Mouse (Mus musculus) liver, adult 2 months (tissue): Measurements from ENCODE around the gene Taf4. TPM values are rescaled to one million over a fixed set of nuclear protein-coding genes. Genes with fewer than 3 reads are reported as not detected.

Experiments used
- DNase-seq: peaks from one replicate; pipeline ENCODE4 v3.0.0-alpha.2; 2011; ENCODE audit warnings: low read depth, low spot score; ENCODE audit errors: extremely low read depth
- H3K27ac ChIP-seq: fragments of 200-500 bp; replicated peaks from 2 replicates; pipeline ENCODE4 v1.5.1; 2012; ENCODE audit warnings: low read depth, mild to moderate bottlenecking, control low read depth, inconsistent platforms, low read length; ENCODE audit not compliant: insufficient read depth
- H3K27me3 ChIP-seq: fragments of 200-500 bp; 2 replicates; pipeline ENCODE4 v1.6.1; 2012; ENCODE audit warnings: mild to moderate bottlenecking, moderate library complexity, low read length, inconsistent platforms; ENCODE audit not compliant: control insufficient read depth, insufficient read depth
- H3K36me3 ChIP-seq: fragments of 200-500 bp; 2 replicates; pipeline ENCODE4 v1.6.1; 2012; ENCODE audit warnings: low read length, inconsistent platforms; ENCODE audit not compliant: control insufficient read depth, insufficient read depth
- H3K4me1 ChIP-seq: fragments of 200-500 bp; 2 replicates; pipeline ENCODE4 v1.6.1; 2011; ENCODE audit warnings: low read length; ENCODE audit not compliant: control insufficient read depth, insufficient read depth
- H3K4me3 ChIP-seq: fragments of 200-500 bp; 2 replicates; pipeline ENCODE4 v1.5.1; 2011; ENCODE audit warnings: low read depth, mild to moderate bottlenecking, control low read depth, low read length, moderate library complexity; ENCODE audit not compliant: insufficient read depth
- H3K79me2 ChIP-seq: fragments of 200-500 bp; 2 replicates; pipeline ENCODE4 v1.6.1; 2012; ENCODE audit warnings: inconsistent platforms, mild to moderate bottlenecking, low read length, moderate library complexity; ENCODE audit not compliant: control insufficient read depth, insufficient read depth
- H3K9ac ChIP-seq: fragments of 200-500 bp; 2 replicates; pipeline ENCODE4 v1.6.1; 2012; ENCODE audit warnings: low read depth, mild to moderate bottlenecking, control low read depth, inconsistent platforms, low read length
- POLR2A ChIP-seq: fragments of 200-500 bp; IDR thresholded peaks from 2 replicates; pipeline ENCODE4 v1.6.1; 2011; ENCODE audit warnings: low read length, control low read depth; ENCODE audit not compliant: insufficient read depth; ENCODE audit errors: extremely low read depth
- WGBS: fragments of 180-500 bp; shearing (Covaris S2); methylation state at CpG from one replicate; pipeline ENCODE4 v1.1.7; 2018; 5-methylcytosine and 5-hydroxymethylcytosine counted together
- polyA plus RNA-seq: library from polyadenylated mRNA; depleted of rRNA; stranded (reverse); fragments of >200 nt; gene quantifications from 2 replicates; pipeline ENCODE4 v1.2.3, GENCODE M21; 2012; rRNA removed
- total RNA-seq: library from RNA; depleted of rRNA; stranded (reverse); fragments of >200 nt; gene quantifications from 2 replicates; pipeline ENCODE4 v1.2.3, GENCODE M21; 2014; rRNA removed

Taf4 gene
- total and polyA plus RNA-seq, 2 experiments, result 4.0 to 4.3 TPM

GRCm38 (mm10) chr2:179862676-179863075 lies 113.8 kb downstream of the Taf4 start:
- no peak overlapping the region for H3K9ac ChIP-seq
- no peaks in the 10 kb centered on the region for H3K4me1 ChIP-seq
- no peak overlapping the region for H3K27ac ChIP-seq
- no peak for TF ChIP-seq POLR2A
- no peaks in the 10 kb centered on the region for H3K79me2 ChIP-seq
- no peaks in the 10 kb centered on the region for H3K27me3 ChIP-seq
- no peaks in the 10 kb centered on the region for H3K36me3 ChIP-seq
- no peak overlapping the region for H3K4me3 ChIP-seq
- DNase-seq, result no peak
- 83% methylated on average over 3 of the region's 3 CpGs for WGBS

Other genes starting within 250 kb of the Taf4 start
- gene Lsm14b, start 48.3 kb upstream of the Taf4 start, total RNA-seq, result 15.0 and 19.3 TPM in 2 replicates
- gene Lsm14b, start 48.3 kb upstream of the Taf4 start, polyA plus RNA-seq, result 14.5 and 15.4 TPM in 2 replicates
- 191 and 199 TPM in 2 replicates for gene Psma7, start 65.8 kb upstream of the Taf4 start, total RNA-seq
- 155 and 160 TPM in 2 replicates for gene Psma7, start 65.8 kb upstream of the Taf4 start, polyA plus RNA-seq
- gene Ss18l1, start 65.9 kb upstream of the Taf4 start, total RNA-seq, result 2.0 and 2.3 TPM in 2 replicates
- gene Ss18l1, start 65.9 kb upstream of the Taf4 start, polyA plus RNA-seq, result 3.8 and 4.6 TPM in 2 replicates
- 19.6 and 22.4 TPM in 2 replicates for gene Mtg2, start 93.9 kb upstream of the Taf4 start, total RNA-seq
- 15.6 and 17.8 TPM in 2 replicates for gene Mtg2, start 93.9 kb upstream of the Taf4 start, polyA plus RNA-seq
- gene Hrh3, start 127.8 kb upstream of the Taf4 start, total RNA-seq, result 0.07 TPM in 1 of 2 replicates, not detected in the other
- gene Hrh3, start 127.8 kb upstream of the Taf4 start, polyA plus RNA-seq, result not detected in 2 replicates
- 21.4 and 21.9 TPM in 2 replicates for gene Osbpl2, start 142.7 kb upstream of the Taf4 start, total RNA-seq
- gene Osbpl2, start 142.7 kb upstream of the Taf4 start, polyA plus RNA-seq, result 14.0 and 15.0 TPM in 2 replicates
- gene Adrm1, start 194.8 kb upstream of the Taf4 start, total RNA-seq, result 30.7 and 37.1 TPM in 2 replicates
- 95.4 and 107 TPM in 2 replicates for gene Adrm1, start 194.8 kb upstream of the Taf4 start, polyA plus RNA-seq
- gene Lama5, start 249.2 kb upstream of the Taf4 start, total RNA-seq, result 0.65 and 0.74 TPM in 2 replicates
- gene Lama5, start 249.2 kb upstream of the Taf4 start, polyA plus RNA-seq, result 1.6 and 4.0 TPM in 2 replicates